Mouse (Mus musculus) neural tube, embryonic 15.5 days (tissue): ENCODE measurements around the gene H2-M10.6. TPM values are rescaled to one million over a fixed set of nuclear protein-coding genes. Genes with fewer than 3 reads are reported as not detected.
"Not testable (repeated sequence)": the region's sequence is repeated elsewhere in the genome, so short reads cannot be mapped to it uniquely, and the experiment has no call there.

Source experiments
- ATAC-seq: fragments of 200-750 bp; cut with Nextera tagmentation; 2 replicates; pipeline ENCODE4 v1.8.0; 2017; ENCODE audit warnings: mild to moderate bottlenecking, moderate TSS enrichment, moderate library complexity; ENCODE audit not compliant: low FRiP score
- H3K27ac ChIP-seq: fragments of 300-500 bp; sonication (generic); replicated peaks from 2 replicates; pipeline ENCODE4 v1.5.1; 2015; ENCODE audit warnings: mild to moderate bottlenecking, inconsistent platforms
- H3K27me3 ChIP-seq: fragments of 300-500 bp; sonication (generic); replicated peaks from 2 replicates; pipeline ENCODE4 v1.6.1; 2015; ENCODE audit warnings: inconsistent platforms
- H3K36me3 ChIP-seq: fragments of 300-500 bp; sonication (generic); 2 replicates; pipeline ENCODE4 v1.6.1; 2015; ENCODE audit warnings: inconsistent platforms
- H3K4me1 ChIP-seq: fragments of 300-500 bp; sonication (generic); 2 replicates; pipeline ENCODE4 v1.6.1; 2015; ENCODE audit warnings: inconsistent platforms
- H3K4me2 ChIP-seq: fragments of 300-500 bp; sonication (generic); 2 replicates; pipeline ENCODE4 v1.6.1; 2015; ENCODE audit warnings: inconsistent platforms, mild to moderate bottlenecking, moderate library complexity
- H3K4me3 ChIP-seq: fragments of 300-500 bp; sonication (generic); replicated peaks from 2 replicates; pipeline ENCODE4 v1.5.1; 2015; ENCODE audit warnings: mild to moderate bottlenecking, inconsistent platforms
- H3K9ac ChIP-seq: fragments of 300-500 bp; sonication (generic); replicated peaks from 2 replicates; pipeline ENCODE4 v1.6.1; 2015; ENCODE audit warnings: mild to moderate bottlenecking, inconsistent platforms
- H3K9me3 ChIP-seq: fragments of 300-500 bp; sonication (generic); replicated peaks from 2 replicates; pipeline ENCODE4 v1.6.1; 2016; ENCODE audit warnings: inconsistent platforms
- WGBS: fragments of 180-500 bp; shearing (Covaris S2); methylation state at CpG from one replicate; pipeline ENCODE4 v1.1.7; 2015; ENCODE audit warnings: mixed read lengths; 5-methylcytosine and 5-hydroxymethylcytosine counted together
- polyA plus RNA-seq: library from polyadenylated mRNA; unstranded; fragments of >200 nt; fragmentation: Nextera tagmentation; extraction: Ambion mirVana; gene quantifications from 2 replicates; pipeline ENCODE4 v1.2.1, GENCODE M21; 2015

Gene H2-M10.6
- polyA plus RNA-seq, result not detected in 2 replicates

GRCm38 (mm10) chr17:36811871-36812270 lies at the start of gene H2-M10.6:
Gene H2-M10.6, plus strand, starts transcription at chr17:36812171.
- ATAC-seq, result no peak
- Histone ChIP-seq H3K27me3 (no peaks in the 10 kb centered on the region), H3K36me3 (no peaks in the 10 kb centered on the region), H3K4me1 (no peaks in the 10 kb centered on the region), H3K4me2 (no peak within 1 kb of the TSS), H3K9ac (no peak within 1 kb of the TSS), H3K9me3 (no peaks in the 10 kb centered on the region), H3K4me3 (no peak within 1 kb of the TSS), H3K27ac (no peak within 1 kb of the TSS)

GRCm38 (mm10) chr17:36763816-36764215 lies 48.2 kb upstream of the H2-M10.6 start:
- peak; percentile 53; the same call in 1 of the 2 replicates for ATAC-seq
- no peaks in the 10 kb centered on the region for H3K36me3 ChIP-seq
- no peak overlapping the region for H3K9ac ChIP-seq
- no peaks in the 10 kb centered on the region for H3K9me3 ChIP-seq
- no peak overlapping the region for H3K4me3 ChIP-seq
- WGBS, result 66% methylated on average over 2 of the region's 2 CpGs
- no peak overlapping the region for H3K27ac ChIP-seq
- no peak overlapping the region for H3K4me2 ChIP-seq
- H3K4me1 ChIP-seq, result 0 out of 2 replicates have a peak, but pooled peaks cover 3% of the 10 kb centered on the region
- no peaks in the 10 kb centered on the region for H3K27me3 ChIP-seq

- not testable (repeated sequence) for H3K27ac ChIP-seq, H3K9me3 ChIP-seq, H3K36me3 ChIP-seq, H3K27me3 ChIP-seq, H3K4me1 ChIP-seq, H3K9ac ChIP-seq, H3K4me2 ChIP-seq, H3K4me3 ChIP-seq
- 31% methylated on average over 2 of the region's 2 CpGs for whole genome bisulfite sequencing
- ATAC-seq, result peak; percentile 87
Measured at GRCm38 (mm10) chr17:36764244-36764643, 47.7 kb upstream of the H2-M10.6 start.

GRCm38 (mm10) chr17:36765403-36765802 lies 46.6 kb upstream of the H2-M10.6 start:
- not testable (repeated sequence) for H3K9me3 ChIP-seq, H3K4me3 ChIP-seq, H3K36me3 ChIP-seq, H3K4me2 ChIP-seq, H3K4me1 ChIP-seq, H3K9ac ChIP-seq, ATAC-seq, H3K27ac ChIP-seq, H3K27me3 ChIP-seq
- 75% methylated on average over 2 of the region's 2 CpGs for WGBS

GRCm38 (mm10) chr17:36772610-36773009 lies 39.4 kb upstream of the H2-M10.6 start, which contains the start of gene H2-M10.5:
Gene H2-M10.5, plus strand, starts transcription at chr17:36772910.
- not testable (repeated sequence) for H3K27ac ChIP-seq, H3K27me3 ChIP-seq, ATAC-seq, H3K9ac ChIP-seq, H3K4me1 ChIP-seq, H3K4me2 ChIP-seq, H3K9me3 ChIP-seq, H3K36me3 ChIP-seq, H3K4me3 ChIP-seq
- WGBS, result 94% methylated on average over 2 of the region's 2 CpGs

GRCm38 (mm10) chr17:36781533-36781932 lies 30.4 kb upstream of the H2-M10.6 start:
- Histone ChIP-seq H3K27ac (no peak overlapping the region), H3K4me3 (no peak overlapping the region), H3K27me3 (no peaks in the 10 kb centered on the region), H3K4me1 (no peaks in the 10 kb centered on the region), H3K36me3 (no peaks in the 10 kb centered on the region), H3K4me2 (no peak overlapping the region), H3K9me3 (no peaks in the 10 kb centered on the region), H3K9ac (no peak overlapping the region)
- 69% methylated on average over 3 of the region's 3 CpGs for WGBS
- ATAC-seq, result no peak

- H3K9ac ChIP-seq, ATAC-seq: not testable (repeated sequence)
- WGBS, result 54% methylated on average over 1 of the region's 1 CpGs
Measured at GRCm38 (mm10) chr17:36786483-36786886, 25.5 kb upstream of the H2-M10.6 start.

GRCm38 (mm10) chr17:36788351-36788750 lies 23.6 kb upstream of the H2-M10.6 start:
- WGBS, result 79% methylated on average over 2 of the region's 2 CpGs
- Histone ChIP-seq H3K9me3 (no peaks in the 10 kb centered on the region), H3K9ac (no peak overlapping the region), H3K4me1 (no peaks in the 10 kb centered on the region), H3K27ac (no peak overlapping the region), H3K27me3 (no peaks in the 10 kb centered on the region), H3K4me2 (no peak overlapping the region), H3K36me3 (no peaks in the 10 kb centered on the region), H3K4me3 (no peak overlapping the region)
- peak; percentile 31; the same call in 1 of the 2 replicates for ATAC-seq

More at GRCm38 (mm10) chr17:36786483-36786886, 25.5 kb upstream of the H2-M10.6 start:
- H3K4me1 ChIP-seq, H3K4me2 ChIP-seq, H3K9me3 ChIP-seq, H3K27me3 ChIP-seq, H3K4me3 ChIP-seq, H3K36me3 ChIP-seq, H3K27ac ChIP-seq: not testable (repeated sequence)

GRCm38 (mm10) chr17:36788801-36789200 lies 23.2 kb upstream of the H2-M10.6 start:
- not testable (repeated sequence) for H3K9me3 ChIP-seq, H3K4me2 ChIP-seq, H3K4me1 ChIP-seq, H3K9ac ChIP-seq, H3K27me3 ChIP-seq, H3K36me3 ChIP-seq, H3K4me3 ChIP-seq, H3K27ac ChIP-seq
- peak; percentile 95 for ATAC-seq

GRCm38 (mm10) chr17:36799493-36799892 lies 12.5 kb upstream of the H2-M10.6 start:
- Histone ChIP-seq H3K4me2 (no peak overlapping the region), H3K4me1 (no peaks in the 10 kb centered on the region), H3K9me3 (no peaks in the 10 kb centered on the region), H3K9ac (no peak overlapping the region), H3K4me3 (no peak overlapping the region), H3K27me3 (no peaks in the 10 kb centered on the region), H3K36me3 (no peaks in the 10 kb centered on the region), H3K27ac (no peak overlapping the region)
- 93% methylated on average over 10 of the region's 10 CpGs for WGBS
- no peak for ATAC-seq

- ATAC-seq, H3K4me1 ChIP-seq, H3K27ac ChIP-seq, H3K9me3 ChIP-seq, H3K36me3 ChIP-seq, H3K27me3 ChIP-seq, H3K4me3 ChIP-seq, H3K9ac ChIP-seq, H3K4me2 ChIP-seq: not testable (repeated sequence)
- 79% methylated on average over 4 of the region's 4 CpGs for WGBS
Measured at GRCm38 (mm10) chr17:36799921-36800462, 12.0 kb upstream of the H2-M10.6 start.

- Histone ChIP-seq H3K27ac (no peak overlapping the region), H3K27me3 (0 out of 2 replicates have a peak, but pooled peaks cover 3% of the 10 kb centered on the region), H3K4me2 (no peak overlapping the region), H3K9me3 (no peaks in the 10 kb centered on the region), H3K4me3 (no peak overlapping the region), H3K4me1 (no peaks in the 10 kb centered on the region), H3K9ac (no peak overlapping the region), H3K36me3 (no peaks in the 10 kb centered on the region)
- no peak for ATAC-seq
Measured at GRCm38 (mm10) chr17:36824005-36824404, 12.0 kb downstream of the H2-M10.6 start.
